Mouse (Mus musculus) bone marrow, adult 2 months (tissue): ENCODE results near the gene Caprin1. TPM values are rescaled to one million over a fixed set of nuclear protein-coding genes. Genes with fewer than 3 reads are reported as not detected.

Experiments
- H3K27ac ChIP-seq: fragments of 200-500 bp; 2 replicates; pipeline ENCODE4 v1.5.1; 2012; ENCODE audit warnings: low read depth, mild to moderate bottlenecking, control low read depth, inconsistent platforms, low read length; ENCODE audit not compliant: control insufficient read depth, poor library complexity, insufficient read depth
- H3K4me1 ChIP-seq: fragments of 200-500 bp; 2 replicates; pipeline ENCODE4 v1.6.1; 2011; ENCODE audit warnings: low read length; ENCODE audit not compliant: control insufficient read depth, insufficient read depth
- H3K4me3 ChIP-seq: fragments of 200-500 bp; replicated peaks from 2 replicates; pipeline ENCODE3; 2011; ENCODE audit warnings: mild to moderate bottlenecking, low read depth, low read length, control low read depth; ENCODE audit not compliant: control insufficient read depth
- CTCF ChIP-seq: fragments of 200-500 bp; IDR thresholded peaks from 2 replicates; pipeline ENCODE4 v1.5.1; 2011; ENCODE audit warnings: low read length, control low read depth; ENCODE audit not compliant: control insufficient read depth, insufficient read depth
- POLR2A ChIP-seq: fragments of 200-500 bp; IDR thresholded peaks from 2 replicates; pipeline ENCODE4 v1.6.1; 2011; ENCODE audit warnings: low read depth, mild to moderate bottlenecking, control low read depth, low read length, borderline replicate concordance; ENCODE audit not compliant: control insufficient read depth
- WGBS: fragments of 180-500 bp; shearing (Covaris S2); methylation state at CpG from one replicate; pipeline ENCODE4 v1.1.7; 2018; 5-methylcytosine and 5-hydroxymethylcytosine counted together
- polyA plus RNA-seq: library from polyadenylated mRNA; stranded (reverse); fragments of >200 nt; gene quantifications from 2 replicates; pipeline ENCODE4 v1.2.4, GENCODE M21; 2011; ENCODE audit warnings: low replicate concordance; ENCODE audit not compliant: missing spikeins, insufficient read depth, insufficient read length

The Caprin1 gene
- polyA plus RNA-seq, 1 experiment = 116 TPM

GRCm38 (mm10) chr2:103784621-103785020, 12.8 kb downstream of the Caprin1 start:
- WGBS = 79% methylated on average over 4 of the region's 4 CpGs
- Histone ChIP-seq H3K27ac (no peak overlapping the region), H3K4me1 (no peaks in the 10 kb centered on the region), H3K4me3 (no peak overlapping the region)
- no peak for TF ChIP-seq POLR2A
- TF ChIP-seq CTCF = peak; percentile 65

GRCm38 (mm10) chr2:103762492-103762891, 35.0 kb downstream of the Caprin1 start:
- Histone ChIP-seq H3K4me3 (no peak overlapping the region), H3K27ac (no peak overlapping the region), H3K4me1 (peaks cover 3% of the 10 kb centered on the region; the same call in 1 of the 2 replicates)
- WGBS = 77% methylated on average over 1 of the region's 1 CpGs
- TF ChIP-seq CTCF (no peak), POLR2A (no peak)

- no peak overlapping the region for H3K27ac ChIP-seq
- peaks cover 3% of the 10 kb centered on the region; the same call in 1 of the 2 replicates for H3K4me1 ChIP-seq
- TF ChIP-seq CTCF (no peak), POLR2A (no peak)
- 31% methylated on average over 4 of the region's 4 CpGs for WGBS
- no peak overlapping the region for H3K4me3 ChIP-seq
These were observed 35.5 kb downstream of the Caprin1 start for GRCm38 (mm10) chr2:103761993-103762392.

- peaks cover 3% of the 10 kb centered on the region; the same call in 1 of the 2 replicates for H3K4me1 ChIP-seq
- WGBS = under 1% methylated on average over 47 of the region's 47 CpGs
- TF ChIP-seq CTCF (peak; percentile 20; the same call in 1 of the 2 replicates), POLR2A (peak; percentile 31; the same call in 1 of the 2 replicates)
- H3K4me3 ChIP-seq = peak within 1 kb of the TSS; percentile 95
- H3K27ac ChIP-seq = peak within 1 kb of the TSS; percentile 25; the same call in 1 of the 2 replicates
These were observed 36.3 kb downstream of the Caprin1 start, which contains the start of gene Nat10 for GRCm38 (mm10) chr2:103760906-103761716. Gene Nat10 (minus strand): TSS chr2:103761270.

GRCm38 (mm10) chr2:103760421-103760820, 37.0 kb downstream of the Caprin1 start:
- no peak overlapping the region for H3K27ac ChIP-seq
- peaks cover 3% of the 10 kb centered on the region; the same call in 1 of the 2 replicates for H3K4me1 ChIP-seq
- TF ChIP-seq CTCF (no peak), POLR2A (no peak)
- WGBS = under 1% methylated on average over 12 of the region's 12 CpGs
- H3K4me3 ChIP-seq = peak overlapping the region; percentile 95

- WGBS = 82% methylated on average over 9 of the region's 9 CpGs
- no peak overlapping the region for H3K4me3 ChIP-seq
- H3K27ac ChIP-seq = no peak overlapping the region
- no peak for TF ChIP-seq CTCF
- no peak for TF ChIP-seq POLR2A
- H3K4me1 ChIP-seq = peaks cover 2% of the 10 kb centered on the region; the same call in 1 of the 2 replicates
These were observed 41.9 kb downstream of the Caprin1 start for GRCm38 (mm10) chr2:103755458-103756085.

- Histone ChIP-seq H3K27ac (no peak overlapping the region), H3K4me1 (no peaks in the 10 kb centered on the region), H3K4me3 (no peak overlapping the region)
- TF ChIP-seq CTCF (no peak), POLR2A (no peak)
- 65% methylated on average over 3 of the region's 3 CpGs for WGBS
These were observed 42.8 kb downstream of the Caprin1 start for GRCm38 (mm10) chr2:103754614-103755013.

- WGBS = 84% methylated on average over 6 of the region's 6 CpGs
- Histone ChIP-seq H3K27ac (no peak overlapping the region), H3K4me1 (no peaks in the 10 kb centered on the region), H3K4me3 (no peak overlapping the region)
- TF ChIP-seq CTCF = no peak
These were observed 45.7 kb downstream of the Caprin1 start for GRCm38 (mm10) chr2:103751771-103752170.
